Comparison of ENCODE assay signal across 8 mouse cellular contexts in genomic region chr16:30283743-30284337, GRCm38 (mm10). TPM values are rescaled to one million over a fixed set of nuclear protein-coding genes. Genes with fewer than 3 reads are reported as not detected.
DNase-seq lines count a peak whose midpoint lies in the region; ATAC-seq and TF ChIP-seq lines count a peak whose summit lies in the region.

No protein-coding gene starts in this region.

- WGBS in embryonic facial prominence, embryonic 15.5 days: 3% methylated on average over 15 of the region's 15 CpGs
- WGBS in hindbrain, postnatal 0 days: 2% methylated on average over 15 of the region's 15 CpGs
- 3% methylated on average over 15 of the region's 15 CpGs for WGBS in liver, postnatal 0 days (ENCODE audit: insufficient replicate concordance)

- H3K27ac ChIP-seq in embryonic facial prominence, embryonic 15.5 days (replicated peaks): no peak overlapping the region
- no peak overlapping the region for H3K27ac ChIP-seq in hindbrain, postnatal 0 days
- no peak overlapping the region for H3K27ac ChIP-seq in liver, postnatal 0 days (ENCODE audit: low read depth)

- H3K27me3 ChIP-seq in embryonic facial prominence, embryonic 15.5 days: peaks cover 35% of the 10 kb centered on the region
- H3K27me3 ChIP-seq in hindbrain, postnatal 0 days (ENCODE audit: insufficient read depth, low read length): peaks cover 9% of the 10 kb centered on the region; the same call in 1 of the 2 replicates
- peaks cover 30% of the 10 kb centered on the region for H3K27me3 ChIP-seq in liver, postnatal 0 days (ENCODE audit: insufficient read depth, low read length)

- no peaks in the 10 kb centered on the region for H3K36me3 ChIP-seq in embryonic facial prominence, embryonic 15.5 days
- H3K36me3 ChIP-seq in hindbrain, postnatal 0 days (ENCODE audit: insufficient read depth, low read length): no peaks in the 10 kb centered on the region
- no peaks in the 10 kb centered on the region for H3K36me3 ChIP-seq in liver, postnatal 0 days (replicated peaks; ENCODE audit: insufficient read depth, low read length)

- peak; percentile 88 for TF ChIP-seq CTCF in hindbrain, postnatal 0 days (IDR thresholded peaks at IDR 0.05; ENCODE audit: low read depth)
- TF ChIP-seq CTCF in liver, postnatal 0 days (IDR thresholded peaks at IDR 0.05; ENCODE audit: low read depth): peak; percentile 78

- ATAC-seq in embryonic facial prominence, embryonic 15.5 days (ENCODE audit: insufficient number of reproducible peaks, low FRiP score, low TSS enrichment, low read depth): no peak
- ATAC-seq in hindbrain, postnatal 0 days: peak; percentile 52
- ATAC-seq in liver, postnatal 0 days: no peak

- peak; percentile 11 for DNase-seq in heart, adult 8-10 months (ENCODE audit: low spot score)
- DNase-seq in heart, adult 9 months (ENCODE audit: low spot score in 2 of 2): no peak
- DNase-seq in NIH3T3 (ENCODE audit: low read depth): peak; percentile 60
- peak; percentile 75 for DNase-seq in hindbrain, postnatal 0 days (ENCODE audit: low spot score)
- peak; percentile 70 for DNase-seq in liver, postnatal 0 days
- DNase-seq in retina, embryonic 14.5 days (ENCODE audit: low spot score): peak; percentile 82
- no peak for DNase-seq in left cerebral cortex, postnatal 10 days (ENCODE audit: extremely low spot score in 1 of 2, low spot score in 2 of 2)

- peak overlapping the region; percentile 38 for H3K4me2 ChIP-seq in embryonic facial prominence, embryonic 15.5 days (replicated peaks)
- H3K4me2 ChIP-seq in hindbrain, postnatal 0 days (ENCODE audit: low read depth, low read length): peak overlapping the region; percentile 46
- peak overlapping the region; percentile 44; the same call in 1 of the 2 replicates for H3K4me2 ChIP-seq in liver, postnatal 0 days (ENCODE audit: low read depth, low read length)

- H3K4me3 ChIP-seq in embryonic facial prominence, embryonic 15.5 days (replicated peaks): peak overlapping the region; percentile 10; the same call in 1 of the 2 replicates
- peak overlapping the region; percentile 19 for H3K4me3 ChIP-seq in hindbrain, postnatal 0 days (ENCODE audit: low read length)
- 0 out of 2 replicates have a peak overlapping the region, but pooled peaks have one; percentile 22 for H3K4me3 ChIP-seq in liver, postnatal 0 days (ENCODE audit: low read depth, low read length)

- intact Hi-C loops in left cerebral cortex, postnatal 10 days (cut with DNase I): no loop called here

- TF ChIP-seq EP300 in liver, postnatal 0 days (IDR thresholded peaks at IDR 0.05; ENCODE audit: low read depth): no peak

- peaks cover 39% of the 10 kb centered on the region for H3K4me1 ChIP-seq in embryonic facial prominence, embryonic 15.5 days
- no peaks in the 10 kb centered on the region for H3K4me1 ChIP-seq in hindbrain, postnatal 0 days (ENCODE audit: insufficient read depth, low read length)
- H3K4me1 ChIP-seq in liver, postnatal 0 days (ENCODE audit: insufficient read depth): peaks cover 6% of the 10 kb centered on the region; the same call in 1 of the 2 replicates

- no peak overlapping the region for H3K9ac ChIP-seq in embryonic facial prominence, embryonic 15.5 days
- no peak overlapping the region for H3K9ac ChIP-seq in hindbrain, postnatal 0 days (replicated peaks; ENCODE audit: low read length)
- no peak overlapping the region for H3K9ac ChIP-seq in liver, postnatal 0 days (replicated peaks)

- no peaks in the 10 kb centered on the region for H3K9me3 ChIP-seq in embryonic facial prominence, embryonic 15.5 days (replicated peaks)
- no peaks in the 10 kb centered on the region for H3K9me3 ChIP-seq in hindbrain, postnatal 0 days (ENCODE audit: low read length)
- H3K9me3 ChIP-seq in liver, postnatal 0 days (ENCODE audit: low read length): no peaks in the 10 kb centered on the region

RNA-seq across cellular contexts. Expression of gene Lrrc15, which starts 0.8 kb away (rescaled TPM):
- total RNA-seq in heart, adult 8-10 months (2022): under 1 TPM in 3 of 4 experiments, not detected in 1; 0.06 to 0.41 (median 0.19) TPM
- 4.9 and 5.9 TPM in 2 replicates for polyA plus RNA-seq in embryonic facial prominence, embryonic 15.5 days (2015; fragmentation: Nextera tagmentation; extraction: Ambion mirVana)
- 0.04 and 0.16 TPM in 2 replicates for total RNA-seq in hindbrain, postnatal 0 days (2014; rRNA removed)
- polyA plus RNA-seq in hindbrain, postnatal 0 days (2015; fragmentation: Nextera tagmentation; extraction: Ambion mirVana): 0.09 and 0.14 TPM in 2 replicates
- polyA plus RNA-seq in liver, postnatal 0 days (2015; fragmentation: Nextera tagmentation; extraction: Ambion mirVana): 0.11 TPM in 2 replicates
- not detected for total RNA-seq in left cerebral cortex, postnatal 10 days (2021)

RNA-seq across cellular contexts. Expression of gene Cpn2, which starts 16.5 kb away (rescaled TPM):
- under 1 TPM in 2 of 4 experiments, not detected in 2; 0.17 to 0.22 TPM for total RNA-seq in heart, adult 8-10 months (2022)
- polyA plus RNA-seq in embryonic facial prominence, embryonic 15.5 days (2015; fragmentation: Nextera tagmentation; extraction: Ambion mirVana): not detected in 2 replicates
- total RNA-seq in hindbrain, postnatal 0 days (2014; rRNA removed): under 0.01 TPM in 1 of 2 replicates, not detected in the other
- polyA plus RNA-seq in hindbrain, postnatal 0 days (2015; fragmentation: Nextera tagmentation; extraction: Ambion mirVana): not detected in 2 replicates
- polyA plus RNA-seq in liver, postnatal 0 days (2015; fragmentation: Nextera tagmentation; extraction: Ambion mirVana): 10.9 and 12.0 TPM in 2 replicates
- total RNA-seq in left cerebral cortex, postnatal 10 days (2021): not detected

RNA-seq across cellular contexts. Expression of gene Gp5, which starts 26.7 kb away (rescaled TPM):
- under 1 TPM; 0.19 to 0.83 (median 0.41) TPM for total RNA-seq in heart, adult 8-10 months (2022)
- polyA plus RNA-seq in embryonic facial prominence, embryonic 15.5 days (2015; fragmentation: Nextera tagmentation; extraction: Ambion mirVana): 0.47 and 0.58 TPM in 2 replicates
- total RNA-seq in hindbrain, postnatal 0 days (2014; rRNA removed): 0.58 and 1.3 TPM in 2 replicates
- 0.72 and 1.0 TPM in 2 replicates for polyA plus RNA-seq in hindbrain, postnatal 0 days (2015; fragmentation: Nextera tagmentation; extraction: Ambion mirVana)
- polyA plus RNA-seq in liver, postnatal 0 days (2015; fragmentation: Nextera tagmentation; extraction: Ambion mirVana): 17.5 and 17.7 TPM in 2 replicates
- 1 to 10 TPM in 1 of 2 experiments, under 1 TPM in 1; 0.77 to 1.4 TPM for total RNA-seq in left cerebral cortex, postnatal 10 days (2021)

Comparison
In these comparisons a context has a peak if more than half of its experiments do, and no peak if none do; other contexts are left out.
1. DNase-seq: peak in heart, adult 8-10 months (single experiment), NIH3T3 (single experiment), hindbrain, postnatal 0 days (single experiment), liver, postnatal 0 days (single experiment) and retina, embryonic 14.5 days (single experiment); none in heart, adult 9 months (0 of 2) and left cerebral cortex, postnatal 10 days (0 of 2).
2. Peak in every context shown above with its lines, with median percentiles within 50 percentile points of each other: H3K4me2 ChIP-seq and H3K4me3 ChIP-seq.